Mouse (Mus musculus) liver, postnatal 0 days (tissue): ENCODE measurements around the gene Nmt1.

Experiments
- CTCF ChIP-seq: sonication (generic); IDR thresholded peaks from 2 replicates; pipeline ENCODE4 v1.5.1; 2016; ENCODE audit warnings: antibody characterized with exemption, low read depth
- EP300 ChIP-seq: IDR thresholded peaks from 2 replicates; pipeline ENCODE4 v1.6.1; 2016; ENCODE audit warnings: antibody characterized with exemption, low read depth, mild to moderate bottlenecking

- TF ChIP-seq CTCF (no peak), EP300 (no peak)
These were observed 16.8 kb upstream of the Nmt1 start for GRCm38 (mm10) chr11:103011206-103011497.
